Mouse (Mus musculus) intestine, embryonic 16.5 days (tissue): Measurements from ENCODE around the gene Galnt2. TPM values are rescaled to one million over a fixed set of nuclear protein-coding genes. Genes with fewer than 3 reads are reported as not detected.
A peak's percentile ranks its signal among the peaks of the same experiment; 100 is the strongest.

ENCODE experiments used
- ATAC-seq: fragments of 200-750 bp; cut with Nextera tagmentation; 2 replicates; pipeline ENCODE4 v1.8.0; 2017; ENCODE audit warnings: moderate TSS enrichment, moderate library complexity
- H3K27ac ChIP-seq: fragments of 300-500 bp; sonication (generic); 2 replicates; pipeline ENCODE4 v1.5.1; 2014; ENCODE audit warnings: mild to moderate bottlenecking, low read length
- H3K27me3 ChIP-seq: fragments of 300-500 bp; sonication (generic); replicated peaks from 2 replicates; pipeline ENCODE4 v1.6.1; 2014; ENCODE audit warnings: low read length, control low read depth, mixed read lengths; ENCODE audit not compliant: control insufficient read depth, insufficient read depth
- H3K36me3 ChIP-seq: fragments of 300-500 bp; sonication (generic); 2 replicates; pipeline ENCODE4 v1.6.1; 2014; ENCODE audit warnings: low read length, control low read depth; ENCODE audit not compliant: control insufficient read depth, insufficient read depth
- H3K4me1 ChIP-seq: fragments of 300-500 bp; sonication (generic); 2 replicates; pipeline ENCODE4 v1.6.1; 2014; ENCODE audit warnings: low read length, control low read depth, mixed read lengths; ENCODE audit not compliant: control insufficient read depth, insufficient read depth
- H3K4me2 ChIP-seq: fragments of 300-500 bp; sonication (generic); 2 replicates; pipeline ENCODE4 v1.6.1; 2014; ENCODE audit warnings: low read depth, low read length, control low read depth
- H3K4me3 ChIP-seq: fragments of 300-500 bp; sonication (generic); 2 replicates; pipeline ENCODE4 v1.5.1; 2014; ENCODE audit warnings: mild to moderate bottlenecking, low read length
- H3K9ac ChIP-seq: fragments of 300-500 bp; sonication (generic); 2 replicates; pipeline ENCODE4 v1.6.1; 2014; ENCODE audit warnings: low read depth, low read length
- H3K9me3 ChIP-seq: fragments of 300-500 bp; sonication (generic); 2 replicates; pipeline ENCODE4 v1.6.1; 2016; ENCODE audit warnings: low read length, control low read depth; ENCODE audit not compliant: control insufficient read depth
- WGBS: fragments of 180-500 bp; shearing (Covaris S2); extraction: QIAGEN DNeasy Blood & Tissue Kit; methylation state at CpG from one replicate; pipeline ENCODE4 v1.1.7; 2014; 5-methylcytosine and 5-hydroxymethylcytosine counted together
- polyA plus RNA-seq: library from polyadenylated mRNA; unstranded; fragments of >200 nt; fragmentation: Nextera tagmentation; extraction: Ambion mirVana; gene quantifications from 2 replicates; pipeline ENCODE4 v1.2.1, GENCODE M21; 2015

Gene Galnt2
- polyA plus RNA-seq, 1 experiment from 2014 or later, result 35.9 TPM

- no peak overlapping the region for H3K27ac ChIP-seq
- no peak overlapping the region for H3K4me3 ChIP-seq
- no peak overlapping the region for H3K9ac ChIP-seq
- H3K4me2 ChIP-seq, result no peak overlapping the region
- no peak for ATAC-seq
- H3K27me3 ChIP-seq, result no peaks in the 10 kb centered on the region
- 50% methylated on average over 3 of the region's 3 CpGs for WGBS
- H3K9me3 ChIP-seq, result no peaks in the 10 kb centered on the region
- no peaks in the 10 kb centered on the region; the same call in 1 of the 2 replicates for H3K36me3 ChIP-seq
- H3K4me1 ChIP-seq, result peaks cover 14% of the 10 kb centered on the region
Measured at GRCm38 (mm10) chr8:124272792-124273191, 41.6 kb downstream of the Galnt2 start.

GRCm38 (mm10) chr8:124273606-124274218, 42.5 kb downstream of the Galnt2 start:
- peaks cover 23% of the 10 kb centered on the region for H3K4me1 ChIP-seq
- WGBS, result 60% methylated on average over 8 of the region's 8 CpGs
- ATAC-seq, result peak; percentile 28; the same call in 1 of the 2 replicates

GRCm38 (mm10) chr8:124274441-124275120, 43.4 kb downstream of the Galnt2 start:
- Histone ChIP-seq H3K36me3 (no peaks in the 10 kb centered on the region; the same call in 1 of the 2 replicates), H3K27ac (no peak overlapping the region), H3K4me3 (no peak overlapping the region), H3K4me1 (peaks cover 26% of the 10 kb centered on the region), H3K27me3 (no peaks in the 10 kb centered on the region), H3K9me3 (no peaks in the 10 kb centered on the region), H3K9ac (no peak overlapping the region), H3K4me2 (no peak overlapping the region)
- no peak for ATAC-seq
- 47% methylated on average over 10 of the region's 10 CpGs for WGBS

More at GRCm38 (mm10) chr8:124273606-124274218, 42.5 kb downstream of the Galnt2 start:
- Histone ChIP-seq H3K4me2 (no peak overlapping the region), H3K4me3 (no peak overlapping the region), H3K9me3 (no peaks in the 10 kb centered on the region), H3K27me3 (no peaks in the 10 kb centered on the region), H3K27ac (no peak overlapping the region), H3K36me3 (no peaks in the 10 kb centered on the region; the same call in 1 of the 2 replicates), H3K9ac (no peak overlapping the region)

GRCm38 (mm10) chr8:124275377-124276071, 44.3 kb downstream of the Galnt2 start:
- no peak overlapping the region for H3K4me3 ChIP-seq
- H3K4me1 ChIP-seq, result peaks cover 26% of the 10 kb centered on the region
- WGBS, result 88% methylated on average over 10 of the region's 10 CpGs

GRCm38 (mm10) chr8:124277951-124278910, 47.0 kb downstream of the Galnt2 start:
- Histone ChIP-seq H3K4me2 (no peak overlapping the region), H3K9ac (no peak overlapping the region), H3K9me3 (no peaks in the 10 kb centered on the region), H3K27ac (no peak overlapping the region), H3K36me3 (no peaks in the 10 kb centered on the region; the same call in 1 of the 2 replicates), H3K4me3 (no peak overlapping the region), H3K4me1 (peaks cover 34% of the 10 kb centered on the region), H3K27me3 (no peaks in the 10 kb centered on the region)
- WGBS, result 70% methylated on average over 24 of the region's 24 CpGs
- ATAC-seq, result no peak

More at GRCm38 (mm10) chr8:124275377-124276071, 44.3 kb downstream of the Galnt2 start:
- no peaks in the 10 kb centered on the region for H3K27me3 ChIP-seq
- no peaks in the 10 kb centered on the region for H3K9me3 ChIP-seq
- no peak for ATAC-seq
- H3K27ac ChIP-seq, result no peak overlapping the region
- no peak overlapping the region for H3K9ac ChIP-seq
- no peaks in the 10 kb centered on the region; the same call in 1 of the 2 replicates for H3K36me3 ChIP-seq
- H3K4me2 ChIP-seq, result no peak overlapping the region

- peak; percentile 43; the same call in 1 of the 2 replicates for ATAC-seq
- no peaks in the 10 kb centered on the region for H3K27me3 ChIP-seq
- H3K36me3 ChIP-seq, result no peaks in the 10 kb centered on the region; the same call in 1 of the 2 replicates
- WGBS, result 62% methylated on average over 7 of the region's 7 CpGs
- no peak overlapping the region for H3K27ac ChIP-seq
- H3K4me3 ChIP-seq, result no peak overlapping the region
- H3K4me2 ChIP-seq, result no peak overlapping the region
- H3K9ac ChIP-seq, result no peak overlapping the region
- H3K4me1 ChIP-seq, result peaks cover 39% of the 10 kb centered on the region
- no peaks in the 10 kb centered on the region for H3K9me3 ChIP-seq
Measured at GRCm38 (mm10) chr8:124278956-124279689, 47.9 kb downstream of the Galnt2 start.

GRCm38 (mm10) chr8:124279690-124279985, 48.4 kb downstream of the Galnt2 start:
- no peaks in the 10 kb centered on the region for H3K27me3 ChIP-seq
- H3K9ac ChIP-seq, result no peak overlapping the region
- 93% methylated on average over 5 of the region's 5 CpGs for WGBS
- no peak overlapping the region for H3K4me2 ChIP-seq
- H3K4me1 ChIP-seq, result peaks cover 44% of the 10 kb centered on the region
- H3K27ac ChIP-seq, result no peak overlapping the region
- ATAC-seq, result no peak
- H3K36me3 ChIP-seq, result no peaks in the 10 kb centered on the region; the same call in 1 of the 2 replicates
- no peak overlapping the region for H3K4me3 ChIP-seq
- H3K9me3 ChIP-seq, result no peaks in the 10 kb centered on the region

GRCm38 (mm10) chr8:124281700-124282541, 50.7 kb downstream of the Galnt2 start:
- H3K27ac ChIP-seq, result no peak overlapping the region
- peaks cover 60% of the 10 kb centered on the region for H3K4me1 ChIP-seq
- H3K36me3 ChIP-seq, result no peaks in the 10 kb centered on the region
- H3K9me3 ChIP-seq, result no peaks in the 10 kb centered on the region
- ATAC-seq, result no peak
- no peak overlapping the region for H3K4me3 ChIP-seq
- H3K4me2 ChIP-seq, result no peak overlapping the region
- 69% methylated on average over 11 of the region's 11 CpGs for WGBS
- no peak overlapping the region for H3K9ac ChIP-seq
- no peaks in the 10 kb centered on the region for H3K27me3 ChIP-seq
